Mouse (Mus musculus) Patski (cell line): ENCODE measurements around the gene Trim2. TPM values are rescaled to one million over a fixed set of nuclear protein-coding genes. Genes with fewer than 3 reads are reported as not detected.
A peak's percentile ranks its signal among the peaks of the same experiment; 100 is the strongest.

Source experiments
- ATAC-seq: fragments of 100-300 bp; one replicate; pipeline ENCODE4 v1.8.0; 2021
- CTCF ChIA-PET: fragments of 350-600 bp; sonication (Branson Sonifier 250); formaldehyde crosslinking; loops from one replicate; lab custom pipeline; 2022; ENCODE audit warnings: inconsistent platforms; lab: Charles Lee
- POLR2A ChIA-PET: fragments of 350-600 bp; sonication (Branson Sonifier 250); formaldehyde crosslinking; loops from one replicate; lab custom pipeline; 2022; ENCODE audit warnings: antibody characterized with exemption, inconsistent platforms; lab: Charles Lee
- DNase-seq: peaks from one replicate; pipeline ENCODE4 v3.0.0-alpha.2; 2011; ENCODE audit warnings: low read depth, low spot score
- H3K27me3 ChIP-seq: fragments of 371-371 bp; one replicate; pipeline ENCODE4 v1.5.1; 2021
- CTCF ChIP-seq: fragments of 100-300 bp; IDR thresholded peaks from one replicate; pipeline ENCODE4 v1.5.1; 2021
- in situ Hi-C: fragments of 300-500 bp; cut with MboI; formaldehyde crosslinking; loops from 3 replicates; pipeline ENCODE4 v1.11.1; 2018; ENCODE audit warnings: low pct_unique_long_range_greater_than_20kb, mixed read lengths
- polyA plus RNA-seq: library from polyadenylated mRNA; unstranded; gene quantifications from one replicate; pipeline ENCODE4 v1.2.3, GENCODE M21; 2021

The Trim2 gene
- polyA plus RNA-seq, 1 experiment from 2014 or later: 30.7 TPM

GRCm38 (mm10) chr3:84296676-84297075 lies 10.0 kb downstream of the Trim2 start:
- no peaks in the 10 kb centered on the region for H3K27me3 ChIP-seq
- ChIA-PET POLR2A (interaction anchor here (0.7 kb wide), 1 partner anchor 103 kb away, joined by 3 read pairs; no protein-coding TSS in a partner anchor), CTCF (interaction anchor here (0.7 to 1.5 kb wide), 3 partner anchors 16 to 33 kb away, joined by 3 to 4 read pairs (median 3); no protein-coding TSS in a partner anchor)
- in situ Hi-C loops: no loop called here
- ATAC-seq (no peak), DNase-seq (no peak)
- TF ChIP-seq CTCF: no peak

GRCm38 (mm10) chr3:84294734-84295133 lies 11.9 kb downstream of the Trim2 start:
- DNase-seq (no peak), ATAC-seq (no peak)
- TF ChIP-seq CTCF: no peak
- POLR2A ChIA-PET: interaction anchor here (0.6 to 2.9 kb wide), 4 partner anchors 11 to 85 kb away, joined by 3 to 11 read pairs (median 4); no protein-coding TSS in a partner anchor
- CTCF ChIA-PET: interaction anchor here (0.9 to 2.4 kb wide), 8 partner anchors 8 to 113 kb away, joined by 3 to 12 read pairs (median 4); no protein-coding TSS in a partner anchor
- in situ Hi-C loops: no loop called here
- no peaks in the 10 kb centered on the region for H3K27me3 ChIP-seq

- no peak for TF ChIP-seq CTCF
- peak; percentile 61 for ATAC-seq
- peak; percentile 72 for DNase-seq
- in situ Hi-C loops: no loop called here
- ChIA-PET CTCF (interaction anchor here (0.9 to 2.4 kb wide), 8 partner anchors 8 to 112 kb away, joined by 3 to 12 read pairs (median 4); no protein-coding TSS in a partner anchor), POLR2A (interaction anchor here (0.6 to 2.9 kb wide), 4 partner anchors 10 to 84 kb away, joined by 3 to 11 read pairs (median 4); no protein-coding TSS in a partner anchor)
- no peaks in the 10 kb centered on the region for H3K27me3 ChIP-seq
Measured at GRCm38 (mm10) chr3:84293666-84294595, 12.7 kb downstream of the Trim2 start.

- TF ChIP-seq CTCF: no peak
- H3K27me3 ChIP-seq: no peaks in the 10 kb centered on the region
- ChIA-PET POLR2A (interaction anchor here (2.9 kb wide), 1 partner anchor 9 kb away, joined by 11 read pairs; no protein-coding TSS in a partner anchor), CTCF (interaction anchor here (0.9 to 1.6 kb wide), 2 partner anchors 10 to 17 kb away, joined by 3 to 5 read pairs; no protein-coding TSS in a partner anchor)
- in situ Hi-C loops: no loop called here
- ATAC-seq: no peak
- no peak for DNase-seq
Measured at GRCm38 (mm10) chr3:84292238-84292637, 14.4 kb downstream of the Trim2 start.

- no peak for DNase-seq
- POLR2A ChIA-PET: interaction anchor here (0.6 kb wide), 1 partner anchor 192 kb away, joined by 4 read pairs; no protein-coding TSS in a partner anchor
- CTCF ChIA-PET: interaction anchor here (1.5 kb wide), 1 partner anchor 25 kb away, joined by 3 read pairs; no protein-coding TSS in a partner anchor
- TF ChIP-seq CTCF: no peak
- in situ Hi-C loops: no loop called here
- no peaks in the 10 kb centered on the region for H3K27me3 ChIP-seq
- ATAC-seq: no peak
Measured at GRCm38 (mm10) chr3:84288931-84289330, 17.7 kb downstream of the Trim2 start.

- no peak for TF ChIP-seq CTCF
- no peak for ATAC-seq
- H3K27me3 ChIP-seq: no peaks in the 10 kb centered on the region
- ChIA-PET CTCF (interaction anchor here (1.1 to 1.5 kb wide), 2 partner anchors 12 to 27 kb away, joined by 3 read pairs; no protein-coding TSS in a partner anchor), POLR2A (interaction anchor here (0.7 kb wide), 1 partner anchor 27 kb away, joined by 4 read pairs; no protein-coding TSS in a partner anchor)
- in situ Hi-C loops: no loop called here
- no peak for DNase-seq
Measured at GRCm38 (mm10) chr3:84287256-84287655, 19.4 kb downstream of the Trim2 start.

- no peak for ATAC-seq
- in situ Hi-C loops: no loop called here
- TF ChIP-seq CTCF: no peak
- ChIA-PET POLR2A (no interaction called here), CTCF (interaction anchor here (1.7 kb wide), 1 partner anchor 8 kb away, joined by 8 read pairs; no protein-coding TSS in a partner anchor)
- H3K27me3 ChIP-seq: no peaks in the 10 kb centered on the region
- no peak for DNase-seq
Measured at GRCm38 (mm10) chr3:84286311-84286710, 20.4 kb downstream of the Trim2 start.

- in situ Hi-C loops: no loop called here
- TF ChIP-seq CTCF: no peak
- no peak for DNase-seq
- no peaks in the 10 kb centered on the region for H3K27me3 ChIP-seq
- no peak for ATAC-seq
- ChIA-PET CTCF (interaction anchor here (1.6 to 2.0 kb wide), 4 partner anchors 10 to 25 kb away, joined by 4 to 8 read pairs (median 6); no protein-coding TSS in a partner anchor), POLR2A (interaction anchor here (1.4 kb wide), 1 partner anchor 74 kb away, joined by 3 read pairs; no protein-coding TSS in a partner anchor)
Measured at GRCm38 (mm10) chr3:84284796-84285195, 21.9 kb downstream of the Trim2 start.

GRCm38 (mm10) chr3:84283524-84283923 lies 23.2 kb downstream of the Trim2 start:
- DNase-seq: peak; percentile 100

More at GRCm38 (mm10) chr3:84283524-84283923, 23.2 kb downstream of the Trim2 start:
- POLR2A ChIA-PET: interaction anchor here (1.2 to 1.8 kb wide), 5 partner anchors 10 to 109 kb away, joined by 3 to 11 read pairs (median 4); partner anchors contain the start of gene Gm6525
- no peaks in the 10 kb centered on the region for H3K27me3 ChIP-seq
- no peak for TF ChIP-seq CTCF
- ATAC-seq: peak; percentile 68
- in situ Hi-C loops: no loop called here
- CTCF ChIA-PET: interaction anchor here (1.2 to 2.3 kb wide), 7 partner anchors 10 to 250 kb away, joined by 3 to 11 read pairs (median 5); no protein-coding TSS in a partner anchor
